Mouse (Mus musculus): ENCODE data around the gene Ghrhr.

Gene Ghrhr

GRCm38 (mm10) chr6:55392453-55392852 is 16.4 kb downstream of the Ghrhr start:
- in situ Hi-C loops (cut with MboI; ENCODE audit: low sequenced_read_pairs): no loop called here

GRCm38 (mm10) chr6:55394854-55395253 is 18.8 kb downstream of the Ghrhr start:
- in situ Hi-C loops (cut with MboI; ENCODE audit: low sequenced_read_pairs): no loop called here

DNA sequence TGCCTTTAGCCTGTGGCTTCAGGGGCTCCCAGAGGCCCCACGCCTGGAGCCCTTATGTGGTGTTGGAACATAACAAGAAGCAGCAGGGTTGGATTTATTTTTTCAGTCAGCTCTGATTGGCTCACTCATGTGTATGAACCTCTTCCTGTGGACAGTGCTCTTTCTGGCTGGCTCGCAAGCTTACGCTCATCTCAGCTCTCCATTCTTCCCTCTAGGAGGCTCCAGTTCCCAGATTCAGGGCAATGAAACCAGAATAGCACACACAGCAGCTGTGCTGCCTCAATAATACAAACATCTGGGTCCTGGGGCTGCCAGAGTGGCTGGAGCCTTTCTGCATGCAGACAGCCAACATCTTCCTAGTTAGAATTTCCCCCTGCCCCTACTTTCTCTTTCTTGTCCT is 20.1 kb downstream of the Ghrhr start:
- in situ Hi-C loops (cut with MboI; ENCODE audit: low sequenced_read_pairs): no loop called here

DNA sequence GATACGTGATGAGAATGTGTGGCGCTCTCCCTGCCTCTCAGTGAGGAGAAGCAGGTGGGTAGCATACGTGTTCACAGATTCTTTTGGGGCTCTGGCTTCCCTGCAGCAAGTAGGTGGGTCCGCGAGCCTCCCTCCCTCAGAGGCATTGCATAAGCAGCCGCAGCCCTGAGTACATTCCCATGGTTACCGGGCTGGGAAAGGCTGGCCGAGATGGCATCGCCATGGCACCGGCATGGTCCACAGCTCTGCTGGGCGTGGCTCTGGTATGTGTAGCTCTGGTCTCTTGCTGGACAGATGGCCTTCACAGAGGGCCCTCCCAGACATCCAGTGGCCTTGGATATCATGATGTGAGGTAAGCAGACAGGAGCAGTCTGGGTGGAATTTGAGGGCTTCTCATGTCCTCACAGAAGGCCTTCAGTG is 20.5 kb downstream of the Ghrhr start:
- in situ Hi-C loops (cut with MboI; ENCODE audit: low sequenced_read_pairs): no loop called here

- in situ Hi-C loops (cut with MboI; ENCODE audit: low sequenced_read_pairs): no loop called here
Measured at GRCm38 (mm10) chr6:55398869-55399628, 23.0 kb downstream of the Ghrhr start.

DNA sequence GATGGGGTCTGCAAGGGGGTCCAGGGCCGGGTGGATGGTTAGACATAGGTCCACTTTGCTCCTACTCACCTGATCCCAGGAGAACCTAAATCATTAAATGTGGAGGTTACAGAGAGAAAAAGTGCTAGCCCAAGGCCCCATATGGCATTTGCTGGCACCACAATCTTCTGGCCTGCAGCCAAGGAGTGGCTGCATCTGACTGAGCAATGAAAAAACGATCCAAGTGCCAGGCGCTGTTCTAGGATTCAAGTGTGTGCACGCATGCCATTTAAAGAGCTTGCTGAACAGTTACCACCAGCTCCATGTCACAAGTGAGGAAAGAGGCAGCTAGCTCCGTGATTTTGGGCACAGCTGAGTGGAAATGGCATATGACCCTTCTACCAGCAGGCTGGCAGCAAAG is 23.8 kb downstream of the Ghrhr start:
- in situ Hi-C loops (cut with MboI; ENCODE audit: low sequenced_read_pairs): no loop called here

GRCm38 (mm10) chr6:55402041-55402776 is 26.1 kb downstream of the Ghrhr start:
- in situ Hi-C loops (cut with MboI; ENCODE audit: low sequenced_read_pairs): no loop called here

DNA sequence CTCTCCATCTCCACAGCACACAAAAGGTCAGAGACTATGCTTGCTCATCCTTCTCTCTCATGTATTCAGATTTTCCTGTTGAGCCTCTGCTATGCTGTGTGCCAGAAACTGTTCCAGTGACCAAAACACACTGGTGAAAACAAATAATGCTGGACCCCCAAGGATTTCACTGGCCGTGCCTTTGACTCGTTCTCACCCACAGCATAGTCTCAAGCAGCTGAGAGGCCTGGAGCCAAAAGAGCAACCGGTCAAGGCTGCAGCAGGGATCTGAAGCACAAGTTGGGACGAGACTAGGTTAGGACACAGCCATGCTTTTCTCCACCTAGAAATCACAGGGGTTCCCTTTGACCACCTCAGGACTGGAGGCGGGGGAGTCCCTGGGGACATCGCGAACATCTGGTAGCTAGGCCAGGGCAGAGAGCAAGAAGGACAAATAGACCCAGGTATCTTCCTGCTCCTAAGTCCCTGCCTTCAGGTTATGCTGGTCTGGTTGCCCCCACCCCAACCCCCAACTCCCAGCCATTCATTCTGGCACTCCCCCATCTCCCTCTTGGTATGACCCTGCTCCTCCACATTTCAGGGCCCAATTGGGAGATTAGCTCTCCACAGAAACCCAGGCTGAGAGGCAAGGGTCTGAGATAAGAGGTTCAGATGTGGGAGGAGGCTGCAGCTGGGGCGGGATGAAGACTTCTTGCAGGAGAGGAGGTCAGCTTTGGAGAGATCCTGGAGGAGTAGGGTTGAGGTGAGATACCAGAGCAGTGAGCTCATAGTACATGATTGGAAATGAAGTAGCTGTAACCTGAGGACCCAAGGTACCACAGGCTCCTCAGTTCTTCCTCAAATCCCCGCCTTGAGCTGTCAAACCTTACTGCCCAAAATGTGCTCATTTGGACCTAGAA is 27.6 kb downstream of the Ghrhr start:
- in situ Hi-C loops (cut with MboI; ENCODE audit: low sequenced_read_pairs): no loop called here

- in situ Hi-C loops (cut with MboI; ENCODE audit: low sequenced_read_pairs): no loop called here
Measured at GRCm38 (mm10) chr6:55404421-55404990, 28.4 kb downstream of the Ghrhr start.

GRCm38 (mm10) chr6:55407345-55407744 is 31.2 kb downstream of the Ghrhr start:
- in situ Hi-C loops (cut with MboI; ENCODE audit: low sequenced_read_pairs): no loop called here

GRCm38 (mm10) chr6:55410119-55410775 is 34.2 kb downstream of the Ghrhr start:
- in situ Hi-C loops (cut with MboI; ENCODE audit: low sequenced_read_pairs): no loop called here

DNA sequence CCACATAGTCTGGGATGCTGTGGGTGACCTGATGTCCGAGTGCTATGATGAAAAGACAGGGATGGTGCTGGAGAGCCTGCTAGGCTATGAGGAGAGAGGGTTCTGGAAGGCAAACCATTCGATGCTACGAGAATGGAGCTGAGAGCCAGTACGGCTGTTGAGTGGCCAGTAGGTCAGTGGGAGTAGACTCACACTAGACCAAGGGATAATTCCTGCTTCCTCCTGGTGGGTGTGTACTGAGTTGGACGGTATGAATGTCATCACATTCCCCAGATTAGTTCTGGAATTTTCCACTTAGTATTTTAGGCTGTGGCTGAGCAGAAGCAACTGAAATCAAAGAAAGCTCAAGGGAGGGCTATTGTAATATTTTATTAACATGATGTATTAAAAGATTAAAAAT is 34.9 kb downstream of the Ghrhr start:
- in situ Hi-C loops (cut with MboI; ENCODE audit: low sequenced_read_pairs): no loop called here

DNA sequence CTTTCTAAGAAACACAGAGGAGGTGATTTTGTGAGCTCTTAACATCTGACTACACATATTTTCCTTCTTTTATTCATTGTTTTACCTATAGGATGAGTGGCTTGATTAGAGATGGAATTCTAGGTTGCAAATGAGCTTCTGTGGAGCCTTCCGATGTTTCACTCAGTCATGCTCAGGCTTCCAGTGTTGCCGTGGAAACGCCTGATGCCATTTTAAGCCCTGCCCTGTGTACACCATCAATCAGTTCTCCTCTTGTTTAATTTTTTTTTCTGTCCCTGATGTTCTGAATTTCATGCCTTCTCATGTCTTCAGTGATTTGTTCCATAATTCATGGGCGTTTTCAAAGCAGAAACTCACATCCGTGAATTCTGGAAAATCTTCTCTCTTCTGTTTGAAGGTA is 40.1 kb downstream of the Ghrhr start:
- in situ Hi-C loops (cut with MboI; ENCODE audit: low sequenced_read_pairs): no loop called here

DNA sequence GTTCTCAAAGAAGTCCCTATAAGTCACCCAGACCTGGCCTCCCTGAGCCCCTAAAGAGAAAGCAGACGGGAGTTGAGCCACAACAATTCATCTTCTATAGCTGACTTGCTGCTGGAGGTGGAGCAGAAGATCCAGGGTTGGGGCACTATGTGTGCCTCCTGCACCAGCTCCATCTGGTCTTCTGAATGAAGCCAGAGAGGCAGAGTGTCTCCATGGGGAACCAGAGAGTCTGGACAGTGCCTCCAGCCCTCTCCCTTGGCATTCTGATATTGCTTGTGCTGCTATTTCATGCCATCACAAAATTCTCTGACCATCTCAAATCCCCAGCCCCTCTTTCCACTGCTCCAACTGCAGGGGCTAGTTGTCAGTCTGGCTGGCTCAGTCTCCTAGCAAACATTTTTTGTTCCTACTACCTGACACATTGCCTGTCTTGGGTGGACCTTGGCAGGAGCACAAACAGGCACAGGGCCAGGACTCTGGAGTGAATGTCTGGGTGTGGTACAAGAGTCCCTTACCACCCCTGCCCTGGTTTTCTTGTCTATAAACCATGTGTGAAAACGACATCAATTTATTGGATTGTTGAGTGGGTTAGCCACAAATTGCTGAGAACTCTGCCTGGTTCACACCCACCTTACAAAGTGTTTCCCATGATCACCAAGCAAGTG is 42.8 kb downstream of the Ghrhr start:
- in situ Hi-C loops (cut with MboI; ENCODE audit: low sequenced_read_pairs): no loop called here

DNA sequence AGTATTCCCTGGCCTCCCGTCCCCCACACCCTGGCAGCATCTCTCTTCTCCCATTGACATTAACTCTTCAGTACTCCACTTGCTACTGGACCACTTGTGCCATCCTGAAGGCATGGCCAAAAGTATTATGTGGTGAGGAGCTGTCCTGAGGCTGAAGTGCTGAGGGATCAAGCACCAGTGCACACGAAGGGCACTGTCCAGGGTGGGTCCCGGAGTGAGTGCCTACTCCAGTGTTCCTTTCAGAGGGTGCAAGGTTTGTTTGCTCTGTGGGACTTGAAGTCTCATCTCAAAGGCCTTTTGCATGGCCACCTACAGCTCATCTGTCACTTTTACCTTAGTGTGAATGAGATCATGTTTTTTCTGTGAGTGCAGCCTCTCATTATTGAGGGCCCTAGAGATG is 44.3 kb downstream of the Ghrhr start:
- in situ Hi-C loops (cut with MboI; ENCODE audit: low sequenced_read_pairs): no loop called here

DNA sequence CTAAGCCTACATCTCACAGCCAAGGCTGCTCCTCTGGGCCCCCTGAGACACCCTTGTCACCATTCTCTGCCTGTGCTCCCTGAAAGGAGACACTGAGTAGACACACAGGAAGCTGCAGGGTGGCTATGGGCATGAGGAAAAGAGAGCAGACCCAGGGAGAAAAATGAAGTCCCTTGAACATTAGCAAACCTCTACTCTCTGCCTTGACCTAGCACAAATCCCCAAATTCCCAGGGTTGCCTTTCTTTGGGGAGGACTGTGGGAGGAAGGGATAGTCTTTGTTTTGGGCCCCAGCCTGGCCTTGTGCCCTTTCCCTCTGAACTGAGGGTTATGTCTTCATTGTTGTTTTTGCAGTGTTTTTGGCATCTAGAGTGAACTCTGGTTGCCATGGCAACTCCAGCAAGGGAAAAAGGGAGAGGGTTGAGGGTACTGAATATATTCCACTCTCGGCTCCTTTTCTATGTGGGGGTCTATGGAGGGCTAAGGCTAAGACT is 44.8 kb downstream of the Ghrhr start:
- in situ Hi-C loops (cut with MboI; ENCODE audit: low sequenced_read_pairs): no loop called here

DNA sequence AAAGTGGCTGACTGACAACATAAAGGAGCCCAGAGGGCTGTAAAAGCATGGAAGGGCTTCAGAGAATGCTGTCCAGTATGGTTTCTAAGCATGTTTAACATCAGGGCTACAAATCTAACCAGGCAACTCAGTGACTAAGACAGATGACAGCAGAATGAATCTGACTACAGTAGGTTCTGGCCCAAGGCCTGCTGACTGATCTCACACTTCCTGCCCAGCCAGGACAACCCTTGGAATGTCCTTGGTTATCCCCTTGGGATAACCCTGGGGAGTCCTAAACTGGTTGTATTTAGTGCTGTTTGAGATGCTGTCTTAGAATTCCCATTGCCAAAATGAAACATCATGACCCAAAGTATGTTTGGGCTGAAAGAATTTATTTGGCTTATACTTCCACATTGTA is 56.0 kb downstream of the Ghrhr start:
- in situ Hi-C loops (cut with MboI; ENCODE audit: low sequenced_read_pairs): no loop called here

DNA sequence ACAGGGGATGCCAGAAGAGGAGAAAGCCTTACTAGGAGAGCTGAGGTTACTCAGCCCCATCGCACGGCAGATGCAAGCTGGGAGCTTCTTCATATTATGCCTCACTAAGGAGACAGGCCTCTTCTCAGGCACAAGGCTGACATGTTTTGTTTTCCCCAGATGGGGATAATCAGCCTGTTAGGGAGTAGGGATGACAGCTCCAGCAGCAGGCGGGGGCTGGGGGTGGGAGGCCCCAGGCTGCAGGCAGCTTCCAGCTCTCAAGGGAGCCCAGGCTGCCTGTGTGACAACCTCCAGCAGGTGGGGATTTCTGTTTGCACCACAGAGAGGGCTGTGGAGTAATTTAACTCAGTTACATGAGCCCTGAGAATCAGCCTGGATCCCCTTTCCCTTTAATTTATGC is 58.3 kb downstream of the Ghrhr start:
- in situ Hi-C loops (cut with MboI; ENCODE audit: low sequenced_read_pairs): no loop called here

GRCm38 (mm10) chr6:55435266-55436159 is 59.4 kb downstream of the Ghrhr start:
- in situ Hi-C loops (cut with MboI; ENCODE audit: low sequenced_read_pairs): no loop called here

Measured in CH12F3 (cell line).